Mouse (Mus musculus) liver, embryonic 11.5 days (tissue): ENCODE measurements around the gene Cmklr1. TPM values are rescaled to one million over a fixed set of nuclear protein-coding genes. Genes with fewer than 3 reads are reported as not detected.

Experiments used
- ATAC-seq: fragments of 200-750 bp; cut with Nextera tagmentation; replicated peaks from 2 replicates; pipeline ENCODE4 v1.8.0; 2017; ENCODE audit warnings: moderate number of reproducible peaks, mild to moderate bottlenecking, moderate TSS enrichment, moderate library complexity; ENCODE audit not compliant: low FRiP score
- DNase-seq: peaks from one replicate; pipeline ENCODE4 v3.0.0-alpha.2; 2017; ENCODE audit warnings: low spot score
- H3K27ac ChIP-seq: fragments of 300-500 bp; sonication (generic); 2 replicates; pipeline ENCODE4 v1.5.1; 2014; ENCODE audit warnings: mild to moderate bottlenecking, low read depth, low read length, control low read depth
- H3K27me3 ChIP-seq: fragments of 300-500 bp; sonication (generic); replicated peaks from 2 replicates; pipeline ENCODE4 v1.6.1; 2014; ENCODE audit warnings: low read length, mixed read lengths; ENCODE audit not compliant: control insufficient read depth, insufficient read depth
- H3K36me3 ChIP-seq: fragments of 300-500 bp; sonication (generic); 2 replicates; pipeline ENCODE4 v1.6.1; 2014; ENCODE audit warnings: mild to moderate bottlenecking, low read length, moderate library complexity, mixed read lengths; ENCODE audit not compliant: control insufficient read depth, insufficient read depth
- H3K4me1 ChIP-seq: fragments of 300-500 bp; sonication (generic); replicated peaks from 2 replicates; pipeline ENCODE4 v1.6.1; 2014; ENCODE audit warnings: low read length, mixed read lengths; ENCODE audit not compliant: control insufficient read depth, insufficient read depth
- H3K4me2 ChIP-seq: fragments of 300-500 bp; sonication (generic); 2 replicates; pipeline ENCODE4 v1.6.1; 2014; ENCODE audit warnings: mild to moderate bottlenecking, control low read depth, moderate library complexity
- H3K4me3 ChIP-seq: fragments of 300-500 bp; sonication (generic); 2 replicates; pipeline ENCODE4 v1.5.1; 2014; ENCODE audit warnings: low read depth, low read length, control low read depth
- H3K9ac ChIP-seq: fragments of 300-500 bp; sonication (generic); 2 replicates; pipeline ENCODE4 v1.6.1; 2014; ENCODE audit warnings: low read depth, low read length, control low read depth
- H3K9me3 ChIP-seq: fragments of 300-500 bp; sonication (generic); 2 replicates; pipeline ENCODE4 v1.6.1; 2016; ENCODE audit warnings: low read length, inconsistent platforms, mixed read lengths; ENCODE audit not compliant: control insufficient read depth
- WGBS: fragments of 180-500 bp; shearing (Covaris S2); extraction: QIAGEN DNeasy Blood & Tissue Kit; methylation state at CpG from one replicate; pipeline ENCODE4 v1.1.7; 2014; 5-methylcytosine and 5-hydroxymethylcytosine counted together
- polyA plus RNA-seq: library from polyadenylated mRNA; unstranded; fragments of >200 nt; fragmentation: Nextera tagmentation; extraction: Ambion mirVana; gene quantifications from 2 replicates; pipeline ENCODE4 v1.2.1, GENCODE M21; 2014

Gene Cmklr1
- polyA plus RNA-seq, 1 experiment from 2014 or later, result 2.6 TPM

- no peaks in the 10 kb centered on the region for H3K27me3 ChIP-seq
- H3K4me3 ChIP-seq, result no peak overlapping the region
- H3K4me1 ChIP-seq, result peaks cover 2% of the 10 kb centered on the region
- no peak overlapping the region for H3K27ac ChIP-seq
- H3K9ac ChIP-seq, result no peak overlapping the region
- no peaks in the 10 kb centered on the region for H3K9me3 ChIP-seq
- 56% methylated on average over 13 of the region's 13 CpGs for WGBS
- DNase-seq, result no peak
- no peak overlapping the region for H3K4me2 ChIP-seq
- H3K36me3 ChIP-seq, result no peaks in the 10 kb centered on the region
- no peak for ATAC-seq
Observed at GRCm38 (mm10) chr5:113634024-113634651, 16.1 kb downstream of the Cmklr1 start.

- ATAC-seq, result no peak
- 48% methylated on average over 9 of the region's 9 CpGs for WGBS
- H3K4me1 ChIP-seq, result peaks cover 2% of the 10 kb centered on the region
Observed at GRCm38 (mm10) chr5:113633037-113633714, 17.1 kb downstream of the Cmklr1 start.

GRCm38 (mm10) chr5:113630116-113630515 lies 20.1 kb downstream of the Cmklr1 start:
- no peak for ATAC-seq
- no peak overlapping the region for H3K4me3 ChIP-seq
- no peaks in the 10 kb centered on the region for H3K36me3 ChIP-seq
- H3K27ac ChIP-seq, result no peak overlapping the region
- no peaks in the 10 kb centered on the region for H3K9me3 ChIP-seq
- 55% methylated on average over 10 of the region's 10 CpGs for WGBS
- H3K4me1 ChIP-seq, result peaks cover 6% of the 10 kb centered on the region
- no peak for DNase-seq
- no peaks in the 10 kb centered on the region; the same call in 1 of the 2 replicates for H3K27me3 ChIP-seq
- no peak overlapping the region for H3K4me2 ChIP-seq
- H3K9ac ChIP-seq, result no peak overlapping the region

More at GRCm38 (mm10) chr5:113633037-113633714, 17.1 kb downstream of the Cmklr1 start:
- H3K36me3 ChIP-seq, result no peaks in the 10 kb centered on the region
- no peak overlapping the region for H3K9ac ChIP-seq
- no peak overlapping the region for H3K4me2 ChIP-seq
- no peaks in the 10 kb centered on the region for H3K9me3 ChIP-seq
- no peaks in the 10 kb centered on the region for H3K27me3 ChIP-seq
- H3K4me3 ChIP-seq, result no peak overlapping the region
- H3K27ac ChIP-seq, result no peak overlapping the region; the same call in 1 of the 2 replicates
- no peak for DNase-seq

- DNase-seq (no peak), ATAC-seq (no peak)
- no peaks in the 10 kb centered on the region for H3K9me3 ChIP-seq
- H3K4me2 ChIP-seq, result no peak overlapping the region
- H3K4me3 ChIP-seq, result no peak overlapping the region
- H3K4me1 ChIP-seq, result peaks cover 6% of the 10 kb centered on the region
- 80% methylated on average over 3 of the region's 3 CpGs for WGBS
- H3K9ac ChIP-seq, result no peak overlapping the region
- H3K36me3 ChIP-seq, result no peaks in the 10 kb centered on the region
- H3K27me3 ChIP-seq, result no peaks in the 10 kb centered on the region; the same call in 1 of the 2 replicates
- no peak overlapping the region for H3K27ac ChIP-seq
Observed at GRCm38 (mm10) chr5:113629248-113629647, 21.0 kb downstream of the Cmklr1 start.

- ATAC-seq, result no peak
- H3K27me3 ChIP-seq, result no peaks in the 10 kb centered on the region; the same call in 1 of the 2 replicates
- no peak overlapping the region for H3K27ac ChIP-seq
- DNase-seq, result no peak
- H3K4me3 ChIP-seq, result no peak overlapping the region
- no peak overlapping the region for H3K9ac ChIP-seq
- no peak overlapping the region for H3K4me2 ChIP-seq
- H3K9me3 ChIP-seq, result no peaks in the 10 kb centered on the region
- H3K4me1 ChIP-seq, result peaks cover 4% of the 10 kb centered on the region
- no peaks in the 10 kb centered on the region for H3K36me3 ChIP-seq
- WGBS, result 35% methylated on average over 11 of the region's 11 CpGs
Observed at GRCm38 (mm10) chr5:113627820-113628437, 22.3 kb downstream of the Cmklr1 start.

GRCm38 (mm10) chr5:113626991-113627390 lies 23.2 kb downstream of the Cmklr1 start:
- H3K9ac ChIP-seq, result no peak overlapping the region
- 68% methylated on average over 5 of the region's 5 CpGs for WGBS
- DNase-seq (no peak), ATAC-seq (no peak)
- peaks cover 3% of the 10 kb centered on the region; the same call in 1 of the 2 replicates for H3K4me1 ChIP-seq
- H3K36me3 ChIP-seq, result no peaks in the 10 kb centered on the region
- H3K4me2 ChIP-seq, result no peak overlapping the region
- no peak overlapping the region for H3K4me3 ChIP-seq
- no peak overlapping the region for H3K27ac ChIP-seq
- H3K9me3 ChIP-seq, result no peaks in the 10 kb centered on the region
- no peaks in the 10 kb centered on the region; the same call in 1 of the 2 replicates for H3K27me3 ChIP-seq

- Histone ChIP-seq H3K27ac (no peak overlapping the region), H3K9me3 (no peaks in the 10 kb centered on the region), H3K4me2 (no peak overlapping the region), H3K9ac (no peak overlapping the region), H3K4me1 (peaks cover 3% of the 10 kb centered on the region; the same call in 1 of the 2 replicates), H3K36me3 (no peaks in the 10 kb centered on the region), H3K27me3 (no peaks in the 10 kb centered on the region; the same call in 1 of the 2 replicates), H3K4me3 (no peak overlapping the region)
- no peak for DNase-seq
- ATAC-seq, result no peak
- WGBS, result 65% methylated on average over 8 of the region's 8 CpGs
Observed at GRCm38 (mm10) chr5:113626352-113626751, 23.9 kb downstream of the Cmklr1 start.

GRCm38 (mm10) chr5:113625068-113625467 lies 25.2 kb downstream of the Cmklr1 start:
- WGBS, result 76% methylated on average over 4 of the region's 4 CpGs
- H3K27me3 ChIP-seq, result no peaks in the 10 kb centered on the region; the same call in 1 of the 2 replicates
- DNase-seq, result no peak
- ATAC-seq, result no peak
- no peak overlapping the region for H3K9ac ChIP-seq
- no peak overlapping the region for H3K4me2 ChIP-seq
- H3K27ac ChIP-seq, result no peak overlapping the region
- no peaks in the 10 kb centered on the region for H3K9me3 ChIP-seq
- H3K36me3 ChIP-seq, result no peaks in the 10 kb centered on the region
- H3K4me1 ChIP-seq, result peaks cover 3% of the 10 kb centered on the region; the same call in 1 of the 2 replicates
- no peak overlapping the region for H3K4me3 ChIP-seq
